Mouse (Mus musculus) lung, adult 2 months (tissue): ENCODE measurements around the gene AU022252.

Experiments
- CTCF ChIP-seq: fragments of 200-500 bp; IDR thresholded peaks from 2 replicates; pipeline ENCODE4 v1.5.1; 2011; ENCODE audit warnings: mild to moderate bottlenecking, low read length, control low read depth; ENCODE audit not compliant: insufficient read depth
- POLR2A ChIP-seq: fragments of 200-500 bp; IDR thresholded peaks from 2 replicates; pipeline ENCODE4 v1.6.1; 2011; ENCODE audit warnings: low read depth, mild to moderate bottlenecking, control low read depth, low read length, borderline replicate concordance; ENCODE audit errors: extremely low read depth

DNA sequence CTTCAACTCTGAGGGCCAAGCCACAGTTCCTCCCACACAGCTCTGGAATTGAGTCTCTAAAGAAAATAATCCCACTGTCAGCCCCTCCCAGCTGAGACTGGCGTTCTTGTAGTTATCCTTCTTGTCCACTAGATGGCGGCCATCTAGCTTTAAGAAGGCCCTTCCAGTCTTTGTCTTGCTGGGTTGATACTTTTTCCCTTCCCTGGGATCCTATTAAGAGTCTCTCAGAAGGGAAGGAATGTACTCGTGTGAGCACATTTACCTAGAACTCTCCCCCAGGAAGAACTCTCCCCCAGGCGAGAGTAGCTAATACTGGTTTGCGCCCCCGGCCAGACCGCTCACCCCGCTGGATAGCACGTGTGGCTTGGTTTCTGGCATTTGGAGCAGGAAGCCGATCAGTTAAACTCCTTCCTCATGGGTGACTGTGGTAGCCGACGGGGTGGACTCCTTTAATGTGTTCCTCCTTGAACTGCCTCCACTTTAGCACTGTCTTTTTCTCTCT is 6.7 kb upstream of the AU022252 start:
- TF ChIP-seq CTCF (peak; percentile 45; the same call in 1 of the 2 replicates), POLR2A (no peak)
